Mouse (Mus musculus) CH12.LX (cell line): Measurements from ENCODE around the gene Ndufv1. TPM values are rescaled to one million over a fixed set of nuclear protein-coding genes. Genes with fewer than 3 reads are reported as not detected.
A peak's percentile ranks its signal among the peaks of the same experiment; 100 is the strongest.

Experiments used
- DNase-seq: peaks from one replicate; pipeline ENCODE4 v3.0.0-alpha.2; 2013; ENCODE audit errors: extremely low read depth
- H3K27ac ChIP-seq: 2 replicates; pipeline ENCODE4 v1.5.1; 2012; ENCODE audit warnings: low read depth, mild to moderate bottlenecking, control low read depth, moderate library complexity; ENCODE audit not compliant: insufficient read depth
- H3K27me3 ChIP-seq: replicated peaks from 2 replicates; pipeline ENCODE3; 2012; ENCODE audit warnings: inconsistent platforms
- H3K36me3 ChIP-seq, 2 experiments: replicated peaks in 1 of 2; 2 replicates each; pipeline versions ENCODE3 to v1.6.1; 2012; ENCODE audit warnings: inconsistent platforms in 1 of 2, low read length in 1 of 2, mild to moderate bottlenecking in 1 of 2, mixed read lengths in 1 of 2, moderate library complexity in 1 of 2; ENCODE audit not compliant: control insufficient read depth in 1 of 2, insufficient read depth in 1 of 2
- H3K4me1 ChIP-seq, 2 experiments: 2 replicates each; pipeline ENCODE4 v1.6.1; 2012; ENCODE audit warnings: inconsistent platforms in 1 of 2, moderate library complexity in 1 of 2; ENCODE audit not compliant: insufficient read depth in 2 of 2, control insufficient read depth in 1 of 2
- H3K4me2 ChIP-seq: 2 replicates; pipeline ENCODE4 v1.6.1; 2012; ENCODE audit warnings: low read depth, mild to moderate bottlenecking, control low read depth; ENCODE audit not compliant: poor library complexity, insufficient read depth, severe bottlenecking
- H3K4me3 ChIP-seq, 3 experiments: fragments of 150-350 bp in 1 of 3; sonication (generic) in 1 of 3; replicated peaks in 1 of 3; 2 replicates each; pipeline versions ENCODE3 to v1.5.1; 2011 to 2012; ENCODE audit warnings: low read depth in 2 of 3, low read length in 2 of 3, mild to moderate bottlenecking in 2 of 3, moderate library complexity in 2 of 3, control low read depth in 1 of 3, improper control_type of control experiment in 1 of 3, inconsistent platforms in 1 of 3, mixed read lengths in 1 of 3; ENCODE audit not compliant: poor library complexity in 1 of 3
- H3K79me2 ChIP-seq: replicated peaks from 2 replicates; pipeline ENCODE4 v1.6.1; 2012; ENCODE audit warnings: mild to moderate bottlenecking, moderate library complexity; ENCODE audit not compliant: control insufficient read depth, poor library complexity, insufficient read depth, severe bottlenecking; ENCODE audit errors: extremely low read depth
- H3K9ac ChIP-seq: 2 replicates; pipeline ENCODE4 v1.6.1; 2012; ENCODE audit warnings: low read depth, mild to moderate bottlenecking, control low read depth, moderate library complexity; ENCODE audit not compliant: insufficient read depth
- H3K9me3 ChIP-seq: replicated peaks from 2 replicates; pipeline ENCODE3; 2012; ENCODE audit warnings: low read length, inconsistent platforms, mixed read lengths
- BHLHE40 ChIP-seq: IDR thresholded peaks from 2 replicates; pipeline ENCODE4 v1.6.1; 2011; ENCODE audit warnings: mild to moderate bottlenecking, low read depth, low read length, improper control_type of control experiment
- CHD2 ChIP-seq: IDR thresholded peaks from 2 replicates; pipeline ENCODE4 v1.6.1; 2011; ENCODE audit warnings: low read length, improper control_type of control experiment
- EP300 ChIP-seq: IDR thresholded peaks from 2 replicates; pipeline ENCODE4 v1.6.1; 2011; ENCODE audit warnings: low read length, improper control_type of control experiment
- JUN ChIP-seq: IDR thresholded peaks from 2 replicates; pipeline ENCODE4 v1.6.1; 2011; ENCODE audit warnings: low read depth, mild to moderate bottlenecking, low read length, improper control_type of control experiment, moderate library complexity; ENCODE audit not compliant: insufficient read depth
- KAT2A ChIP-seq: IDR thresholded peaks from 2 replicates; pipeline ENCODE4 v1.6.1; 2012; ENCODE audit warnings: low read length, improper control_type of control experiment, inconsistent platforms; ENCODE audit not compliant: insufficient replicate concordance
- MAZ ChIP-seq: IDR thresholded peaks from 2 replicates; pipeline ENCODE4 v1.6.1; 2012; ENCODE audit warnings: low read depth, mild to moderate bottlenecking, inconsistent platforms, low read length, improper control_type of control experiment, moderate library complexity
- MEF2A ChIP-seq: IDR thresholded peaks from 2 replicates; pipeline ENCODE4 v1.6.1; 2014; ENCODE audit warnings: low read depth, mild to moderate bottlenecking, inconsistent platforms, low read length, improper control_type of control experiment, borderline replicate concordance
- MXI1 ChIP-seq: IDR thresholded peaks from 2 replicates; pipeline ENCODE4 v1.6.1; 2011; ENCODE audit warnings: mild to moderate bottlenecking, low read depth, low read length, improper control_type of control experiment
- NRF1 ChIP-seq: IDR thresholded peaks from 2 replicates; pipeline ENCODE4 v1.6.1; 2014; ENCODE audit warnings: low read depth, mild to moderate bottlenecking, inconsistent platforms, low read length, improper control_type of control experiment, moderate library complexity
- RAD21 ChIP-seq: IDR thresholded peaks from 2 replicates; pipeline ENCODE4 v1.6.1; 2011; ENCODE audit warnings: low read depth, mild to moderate bottlenecking, low read length, improper control_type of control experiment, moderate library complexity
- SIN3A ChIP-seq: IDR thresholded peaks from 2 replicates; pipeline ENCODE4 v1.6.1; 2012; ENCODE audit warnings: low read length, improper control_type of control experiment, inconsistent platforms
- TBP ChIP-seq: conservative IDR thresholded peaks from 2 replicates; pipeline ENCODE4 v1.6.1; 2011; ENCODE audit warnings: low read depth, low read length, improper control_type of control experiment
- USF1 ChIP-seq: IDR thresholded peaks from 2 replicates; pipeline ENCODE4 v1.6.1; 2014; ENCODE audit warnings: low read depth, mild to moderate bottlenecking, inconsistent platforms, low read length, improper control_type of control experiment
- ZC3H11A ChIP-seq: IDR thresholded peaks from 2 replicates; pipeline ENCODE4 v1.6.1; 2012; ENCODE audit warnings: low read depth, mild to moderate bottlenecking, inconsistent platforms, low read length, improper control_type of control experiment
- ZMIZ1 ChIP-seq: IDR thresholded peaks from 2 replicates; pipeline ENCODE4 v1.6.1; 2012; ENCODE audit warnings: low read depth, mild to moderate bottlenecking, inconsistent platforms, low read length, improper control_type of control experiment
- dilution Hi-C: fragments of 300-500 bp; cut with MboI; formaldehyde crosslinking; loops from 2 replicates; pipeline ENCODE4 v1.14.3; 2020; ENCODE audit warnings: low sequenced_read_pairs; ENCODE audit not compliant: extremely low pct_unique_long_range_greater_than_20kb, extremely low pct_ligation_motif_present
- in situ Hi-C: fragments of 300-500 bp; cut with MboI; formaldehyde crosslinking; loops from 3 replicates; pipeline ENCODE4 v1.14.3; 2019; ENCODE audit warnings: low sequenced_read_pairs, low pct_ligation_motif_present, low pct_unique_long_range_greater_than_20kb, mixed read lengths
- polyA plus RNA-seq: library from polyadenylated mRNA; unstranded; fragments of >175 nt; gene quantifications from 2 replicates; pipeline ENCODE4 v1.2.1, GENCODE M21; 2012; ENCODE audit warnings: low read depth; ENCODE audit not compliant: insufficient read length
- total RNA-seq, 2 experiments: library from RNA; depleted of rRNA; stranded (reverse); fragments of 300-350 nt in 1 of 2; fragments of >200 nt in 1 of 2; gene quantifications; 2 replicates each; pipeline ENCODE4 v1.2.3; 2012 to 2014

Gene Ndufv1
- total and polyA plus RNA-seq, 3 experiments, result 119 to 183 (median 133) TPM

- no peak within 1 kb of the TSS for H3K9ac ChIP-seq
- no peak within 1 kb of the TSS for H3K4me3 ChIP-seq
Observed at GRCm38 (mm10) chr19:4059069-4059740, 46.6 kb upstream of the Ndufv1 start, which contains the start of gene Gstp3. Gene Gstp3, minus strand, starts transcription at chr19:4059569.

GRCm38 (mm10) chr19:4058581-4058980, 46.0 kb upstream of the Ndufv1 start:
- Histone ChIP-seq H3K4me2 (no peak overlapping the region), H3K9ac (no peak overlapping the region), H3K9me3 (peaks cover 3% of the 10 kb centered on the region), H3K79me2 (no peaks in the 10 kb centered on the region), H3K27me3 (no peaks in the 10 kb centered on the region), H3K36me3 (no peaks in the 10 kb centered on the region), H3K27ac (no peak overlapping the region; the same call in 1 of the 2 replicates), H3K4me1 (peaks cover 21 to 25% of the 10 kb centered on the region in 2 experiments), H3K4me3 (no peak overlapping the region)
- dilution Hi-C loops, result no loop called here
- DNase-seq, result no peak
- in situ Hi-C loops, result no loop called here
- no peak for TF ChIP-seq EP300
- TF ChIP-seq KAT2A, result no peak
- TF ChIP-seq MEF2A, result no peak
- no peak for TF ChIP-seq RAD21
- no peak for TF ChIP-seq ZC3H11A
- TF ChIP-seq MAZ, result no peak
- no peak for TF ChIP-seq CHD2
- TF ChIP-seq JUN, result no peak
- TF ChIP-seq SIN3A, result no peak
- no peak for TF ChIP-seq TBP
- no peak for TF ChIP-seq MXI1
- no peak for TF ChIP-seq NRF1
- no peak for TF ChIP-seq ZMIZ1

More at GRCm38 (mm10) chr19:4059069-4059740, 46.6 kb upstream of the Ndufv1 start, which contains the start of gene Gstp3:
- H3K36me3 ChIP-seq, result no peaks in the 10 kb centered on the region
- no peak within 1 kb of the TSS; the same call in 1 of the 2 replicates for H3K27ac ChIP-seq
- peaks cover 21 to 25% of the 10 kb centered on the region in 2 experiments for H3K4me1 ChIP-seq
- no peak for DNase-seq
- in situ Hi-C loops, result no loop called here
- no peaks in the 10 kb centered on the region for H3K27me3 ChIP-seq
- dilution Hi-C loops, result no loop called here
- no peaks in the 10 kb centered on the region for H3K79me2 ChIP-seq
- TF ChIP-seq USF1 (peak; percentile 7; the same call in 1 of the 2 replicates), BHLHE40 (0 out of 2 replicates have a peak, but pooled peaks have one; percentile 22), KAT2A (no peak)
- TF ChIP-seq, all 38 proteins: peak for 2
- Histone ChIP-seq H3K9me3 (peaks cover 3% of the 10 kb centered on the region), H3K4me2 (no peak within 1 kb of the TSS)
